Mouse (Mus musculus): ENCODE measurements at regions not wholly inside any gene's neighbourhood (a gene's known extent, or its start where the extent isn't known, plus 50 kb on each side); places are given as distances from the start of the nearest gene placed in this dataset.

GRCm38 (mm10) chr15:57572460-57572859, 95.0 kb upstream of the Slc22a22 start:
- Histone ChIP-seq H3K9ac (replicated peaks; ENCODE audit: low read length) (no peak overlapping the region), H3K9me3 (ENCODE audit: control insufficient read depth, low read length) (no peaks in the 10 kb centered on the region), H3K4me2 (ENCODE audit: low read length) (no peak overlapping the region), H3K36me3 (ENCODE audit: control insufficient read depth, insufficient read depth, low read length) (no peaks in the 10 kb centered on the region), H3K4me3 (replicated peaks; ENCODE audit: low read depth, low read length) (no peak overlapping the region), H3K4me1 (ENCODE audit: control insufficient read depth, insufficient read depth, low read length) (no peaks in the 10 kb centered on the region), H3K27ac (replicated peaks; ENCODE audit: low read depth, low read length) (no peak overlapping the region), H3K27me3 (ENCODE audit: control insufficient read depth, insufficient read depth, low read length) (no peaks in the 10 kb centered on the region)
- DNase-seq (no peak), ATAC-seq (ENCODE audit: low FRiP score, low TSS enrichment) (no peak)
- 87% methylated on average over 3 of the region's 3 CpGs for WGBS

- Histone ChIP-seq H3K4me2 (ENCODE audit: low read length) (no peak overlapping the region), H3K27ac (replicated peaks; ENCODE audit: low read depth, low read length) (no peak overlapping the region), H3K4me1 (ENCODE audit: control insufficient read depth, insufficient read depth, low read length) (no peaks in the 10 kb centered on the region), H3K9ac (replicated peaks; ENCODE audit: low read length) (no peak overlapping the region), H3K4me3 (replicated peaks; ENCODE audit: low read depth, low read length) (no peak overlapping the region), H3K27me3 (ENCODE audit: control insufficient read depth, insufficient read depth, low read length) (no peaks in the 10 kb centered on the region), H3K9me3 (ENCODE audit: control insufficient read depth, low read length) (no peaks in the 10 kb centered on the region), H3K36me3 (ENCODE audit: control insufficient read depth, insufficient read depth, low read length) (no peaks in the 10 kb centered on the region)
- WGBS, result 49% methylated on average over 5 of the region's 5 CpGs
- no peak for DNase-seq
- no peak for ATAC-seq (ENCODE audit: low FRiP score, low TSS enrichment)
These were observed 90.7 kb upstream of the Slc22a22 start for GRCm38 (mm10) chr15:57568006-57568630.

GRCm38 (mm10) chr15:57547154-57547553, 69.7 kb upstream of the Slc22a22 start:
- no peak overlapping the region for H3K4me2 ChIP-seq (ENCODE audit: low read length)
- ATAC-seq (ENCODE audit: low FRiP score, low TSS enrichment) (no peak), DNase-seq (no peak)
- no peaks in the 10 kb centered on the region for H3K4me1 ChIP-seq (ENCODE audit: control insufficient read depth, insufficient read depth, low read length)
- H3K9ac ChIP-seq (replicated peaks; ENCODE audit: low read length), result no peak overlapping the region
- no peaks in the 10 kb centered on the region for H3K9me3 ChIP-seq (ENCODE audit: control insufficient read depth, low read length)
- H3K27ac ChIP-seq (replicated peaks; ENCODE audit: low read depth, low read length), result no peak overlapping the region
- WGBS, result 38% methylated on average over 2 of the region's 2 CpGs
- H3K4me3 ChIP-seq (replicated peaks; ENCODE audit: low read depth, low read length), result no peak overlapping the region
- H3K36me3 ChIP-seq (ENCODE audit: control insufficient read depth, insufficient read depth, low read length), result no peaks in the 10 kb centered on the region
- no peaks in the 10 kb centered on the region for H3K27me3 ChIP-seq (ENCODE audit: control insufficient read depth, insufficient read depth, low read length)

- WGBS, result 67% methylated on average over 4 of the region's 4 CpGs
- no peaks in the 10 kb centered on the region for H3K36me3 ChIP-seq (ENCODE audit: control insufficient read depth, insufficient read depth, low read length)
- H3K4me3 ChIP-seq (replicated peaks; ENCODE audit: low read depth, low read length), result no peak overlapping the region
- DNase-seq (no peak), ATAC-seq (ENCODE audit: low FRiP score, low TSS enrichment) (no peak)
- no peaks in the 10 kb centered on the region for H3K9me3 ChIP-seq (ENCODE audit: control insufficient read depth, low read length)
- no peaks in the 10 kb centered on the region for H3K27me3 ChIP-seq (ENCODE audit: control insufficient read depth, insufficient read depth, low read length)
- no peaks in the 10 kb centered on the region for H3K4me1 ChIP-seq (ENCODE audit: control insufficient read depth, insufficient read depth, low read length)
- H3K4me2 ChIP-seq (ENCODE audit: low read length), result no peak overlapping the region
- no peak overlapping the region for H3K9ac ChIP-seq (replicated peaks; ENCODE audit: low read length)
- H3K27ac ChIP-seq (replicated peaks; ENCODE audit: low read depth, low read length), result no peak overlapping the region
These were observed 67.7 kb upstream of the Slc22a22 start for GRCm38 (mm10) chr15:57545141-57545540.

GRCm38 (mm10) chr15:57543985-57544384, 66.6 kb upstream of the Slc22a22 start:
- Histone ChIP-seq H3K4me2 (ENCODE audit: low read length) (no peak overlapping the region), H3K4me1 (ENCODE audit: control insufficient read depth, insufficient read depth, low read length) (no peaks in the 10 kb centered on the region), H3K27ac (replicated peaks; ENCODE audit: low read depth, low read length) (no peak overlapping the region), H3K9ac (replicated peaks; ENCODE audit: low read length) (no peak overlapping the region), H3K27me3 (ENCODE audit: control insufficient read depth, insufficient read depth, low read length) (no peaks in the 10 kb centered on the region), H3K4me3 (replicated peaks; ENCODE audit: low read depth, low read length) (no peak overlapping the region), H3K36me3 (ENCODE audit: control insufficient read depth, insufficient read depth, low read length) (no peaks in the 10 kb centered on the region), H3K9me3 (ENCODE audit: control insufficient read depth, low read length) (no peaks in the 10 kb centered on the region)
- peak; percentile 19 for DNase-seq
- ATAC-seq (ENCODE audit: low FRiP score, low TSS enrichment), result no peak
- WGBS, result 78% methylated on average over 3 of the region's 3 CpGs

GRCm38 (mm10) chr15:57542630-57543029, 65.2 kb upstream of the Slc22a22 start:
- Histone ChIP-seq H3K4me1 (ENCODE audit: control insufficient read depth, insufficient read depth, low read length) (no peaks in the 10 kb centered on the region), H3K9me3 (ENCODE audit: control insufficient read depth, low read length) (no peaks in the 10 kb centered on the region), H3K36me3 (ENCODE audit: control insufficient read depth, insufficient read depth, low read length) (no peaks in the 10 kb centered on the region), H3K4me3 (replicated peaks; ENCODE audit: low read depth, low read length) (no peak overlapping the region), H3K9ac (replicated peaks; ENCODE audit: low read length) (no peak overlapping the region), H3K27me3 (ENCODE audit: control insufficient read depth, insufficient read depth, low read length) (no peaks in the 10 kb centered on the region), H3K27ac (replicated peaks; ENCODE audit: low read depth, low read length) (no peak overlapping the region), H3K4me2 (ENCODE audit: low read length) (no peak overlapping the region)
- 37% methylated on average over 3 of the region's 3 CpGs for WGBS
- ATAC-seq (ENCODE audit: low FRiP score, low TSS enrichment) (no peak), DNase-seq (peak; percentile 27)

GRCm38 (mm10) chr15:57535514-57535913, 58.1 kb upstream of the Slc22a22 start:
- H3K9me3 ChIP-seq (ENCODE audit: control insufficient read depth, low read length), result no peaks in the 10 kb centered on the region
- WGBS, result 87% methylated on average over 2 of the region's 2 CpGs
- H3K4me3 ChIP-seq (replicated peaks; ENCODE audit: low read depth, low read length), result no peak overlapping the region
- H3K36me3 ChIP-seq (ENCODE audit: control insufficient read depth, insufficient read depth, low read length), result no peaks in the 10 kb centered on the region
- DNase-seq (no peak), ATAC-seq (ENCODE audit: low FRiP score, low TSS enrichment) (no peak)
- H3K9ac ChIP-seq (replicated peaks; ENCODE audit: low read length), result no peak overlapping the region
- H3K4me1 ChIP-seq (ENCODE audit: control insufficient read depth, insufficient read depth, low read length), result no peaks in the 10 kb centered on the region
- no peaks in the 10 kb centered on the region for H3K27me3 ChIP-seq (ENCODE audit: control insufficient read depth, insufficient read depth, low read length)
- no peak overlapping the region for H3K4me2 ChIP-seq (ENCODE audit: low read length)
- no peak overlapping the region for H3K27ac ChIP-seq (replicated peaks; ENCODE audit: low read depth, low read length)
